Mouse (Mus musculus) lung, postnatal 0 days (tissue): ENCODE data around the gene Gtf2b.

Experiments used
- CTCF ChIP-seq: IDR thresholded peaks from 2 replicates; pipeline ENCODE4 v1.5.1; 2016; ENCODE audit warnings: antibody characterized with exemption, mild to moderate bottlenecking
- EP300 ChIP-seq: IDR thresholded peaks from 2 replicates; pipeline ENCODE4 v1.6.1; 2016; ENCODE audit warnings: antibody characterized with exemption, mild to moderate bottlenecking, control low read depth

- TF ChIP-seq CTCF (no peak), EP300 (no peak)
These were observed 17.2 kb upstream of the Gtf2b start for GRCm38 (mm10) chr3:142747673-142748072.
